Mouse (Mus musculus) stomach, postnatal 0 days (tissue): ENCODE data around the gene Erc2. TPM values are rescaled to one million over a fixed set of nuclear protein-coding genes. Genes with fewer than 3 reads are reported as not detected.

ENCODE experiments used
- ATAC-seq: fragments of 200-750 bp; cut with Nextera tagmentation; 2 replicates; pipeline ENCODE4 v1.8.0; 2017; ENCODE audit not compliant: low FRiP score, low TSS enrichment
- DNase-seq: peaks from one replicate; pipeline ENCODE4 v3.0.0-alpha.2; 2016; ENCODE audit warnings: low spot score
- H3K27ac ChIP-seq: fragments of 300-500 bp; sonication (generic); replicated peaks from 2 replicates; pipeline ENCODE4 v1.5.1; 2014; ENCODE audit warnings: mild to moderate bottlenecking, control low read depth
- H3K27me3 ChIP-seq: fragments of 300-500 bp; sonication (generic); 2 replicates; pipeline ENCODE4 v1.6.1; 2014; ENCODE audit warnings: low read length; ENCODE audit not compliant: control insufficient read depth, insufficient read depth
- H3K36me3 ChIP-seq: fragments of 300-500 bp; sonication (generic); 2 replicates; pipeline ENCODE4 v1.6.1; 2014; ENCODE audit warnings: low read length, mixed read lengths; ENCODE audit not compliant: control insufficient read depth, insufficient read depth
- H3K4me1 ChIP-seq: fragments of 300-500 bp; sonication (generic); replicated peaks from 2 replicates; pipeline ENCODE4 v1.6.1; 2014; ENCODE audit warnings: antibody characterized with exemption; ENCODE audit not compliant: control insufficient read depth, insufficient read depth
- H3K4me2 ChIP-seq: fragments of 300-500 bp; sonication (generic); replicated peaks from 2 replicates; pipeline ENCODE4 v1.6.1; 2014; ENCODE audit warnings: low read depth, mild to moderate bottlenecking, control low read depth, moderate library complexity
- H3K4me3 ChIP-seq: fragments of 300-500 bp; sonication (generic); 2 replicates; pipeline ENCODE4 v1.5.1; 2014; ENCODE audit warnings: low read depth, low read length, control low read depth
- H3K9ac ChIP-seq: fragments of 300-500 bp; sonication (generic); 2 replicates; pipeline ENCODE4 v1.6.1; 2014; ENCODE audit warnings: mild to moderate bottlenecking, low read length, control low read depth, mixed read lengths
- H3K9me3 ChIP-seq: fragments of 300-500 bp; sonication (generic); 2 replicates; pipeline ENCODE4 v1.6.1; 2016; ENCODE audit warnings: low read length; ENCODE audit not compliant: control insufficient read depth
- CTCF ChIP-seq: IDR thresholded peaks from 2 replicates; pipeline ENCODE4 v1.5.1; 2016; ENCODE audit warnings: antibody characterized with exemption, low read depth, mild to moderate bottlenecking, moderate library complexity
- EP300 ChIP-seq: optimal IDR thresholded peaks from 2 replicates; pipeline ENCODE3; 2016; ENCODE audit warnings: antibody characterized with exemption
- WGBS: fragments of 180-500 bp; shearing (Covaris S2); extraction: QIAGEN DNeasy Blood & Tissue Kit; methylation state at CpG from one replicate; pipeline ENCODE4 v1.1.7; 2014; 5-methylcytosine and 5-hydroxymethylcytosine counted together
- polyA plus RNA-seq: library from polyadenylated mRNA; unstranded; fragments of >200 nt; fragmentation: Nextera tagmentation; extraction: Ambion mirVana; gene quantifications from 2 replicates; pipeline ENCODE4 v1.2.1, GENCODE M21; 2015

The Erc2 gene
- polyA plus RNA-seq, 1 experiment from 2014 or later = 3.0 TPM

- 74% methylated on average over 6 of the region's 6 CpGs for WGBS
- H3K9me3 ChIP-seq = no peaks in the 10 kb centered on the region
- no peak overlapping the region for H3K4me3 ChIP-seq
- no peaks in the 10 kb centered on the region for H3K36me3 ChIP-seq
- H3K27me3 ChIP-seq = no peaks in the 10 kb centered on the region
- TF ChIP-seq EP300 = no peak
- no peak for TF ChIP-seq CTCF
- no peak overlapping the region for H3K9ac ChIP-seq
- H3K27ac ChIP-seq = no peak overlapping the region
- H3K4me2 ChIP-seq = no peak overlapping the region
- ATAC-seq (no peak), DNase-seq (no peak)
- H3K4me1 ChIP-seq = no peaks in the 10 kb centered on the region
Observed at GRCm38 (mm10) chr14:27973701-27974100, 351.5 kb downstream of the Erc2 start.

GRCm38 (mm10) chr14:27975661-27976060, 353.4 kb downstream of the Erc2 start:
- 53% methylated on average over 1 of the region's 1 CpGs for WGBS
- no peak overlapping the region for H3K9ac ChIP-seq
- no peak overlapping the region for H3K4me3 ChIP-seq
- DNase-seq (no peak), ATAC-seq (no peak)
- H3K27me3 ChIP-seq = no peaks in the 10 kb centered on the region
- H3K4me2 ChIP-seq = no peak overlapping the region
- no peaks in the 10 kb centered on the region for H3K36me3 ChIP-seq
- no peaks in the 10 kb centered on the region for H3K9me3 ChIP-seq
- H3K27ac ChIP-seq = no peak overlapping the region
- TF ChIP-seq CTCF = no peak
- TF ChIP-seq EP300 = no peak
- H3K4me1 ChIP-seq = no peaks in the 10 kb centered on the region

GRCm38 (mm10) chr14:27984758-27985157, 362.5 kb downstream of the Erc2 start:
- DNase-seq = no peak
- no peaks in the 10 kb centered on the region for H3K9me3 ChIP-seq
- no peak for ATAC-seq
- H3K27me3 ChIP-seq = no peaks in the 10 kb centered on the region
- no peak overlapping the region for H3K27ac ChIP-seq
- no peak overlapping the region for H3K4me2 ChIP-seq
- WGBS = 70% methylated on average over 3 of the region's 3 CpGs
- TF ChIP-seq EP300 (no peak), CTCF (no peak)
- H3K9ac ChIP-seq = no peak overlapping the region
- no peaks in the 10 kb centered on the region for H3K36me3 ChIP-seq
- H3K4me1 ChIP-seq = no peaks in the 10 kb centered on the region
- no peak overlapping the region for H3K4me3 ChIP-seq

DNA sequence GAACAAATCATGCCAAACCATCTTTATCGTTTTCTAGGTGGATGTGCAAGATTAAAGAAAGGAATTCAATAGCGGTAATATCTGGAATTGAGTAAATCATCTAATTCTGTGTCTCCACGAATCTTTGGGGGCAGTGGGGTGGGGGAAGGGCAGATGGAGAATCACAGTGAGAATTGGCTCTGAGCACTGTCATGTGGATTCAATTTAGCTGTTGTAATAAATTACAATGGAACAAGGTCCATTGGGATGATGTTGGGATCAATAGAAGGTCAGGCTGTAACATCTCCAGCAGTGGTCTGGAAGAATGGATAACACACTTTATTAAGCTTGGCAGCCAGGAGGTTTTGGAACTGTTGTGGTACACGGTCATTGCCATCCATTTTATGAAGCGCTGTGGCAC, 363.0 kb downstream of the Erc2 start:
- Histone ChIP-seq H3K36me3 (no peaks in the 10 kb centered on the region), H3K27ac (no peak overlapping the region), H3K4me3 (no peak overlapping the region), H3K9ac (no peak overlapping the region), H3K9me3 (no peaks in the 10 kb centered on the region), H3K4me2 (no peak overlapping the region), H3K4me1 (no peaks in the 10 kb centered on the region), H3K27me3 (no peaks in the 10 kb centered on the region)
- WGBS = 81% methylated on average over 5 of the region's 5 CpGs
- DNase-seq (no peak), ATAC-seq (no peak)
- TF ChIP-seq EP300 = no peak
- no peak for TF ChIP-seq CTCF

GRCm38 (mm10) chr14:27987422-27987821, 365.2 kb downstream of the Erc2 start:
- DNase-seq (no peak), ATAC-seq (no peak)
- Histone ChIP-seq H3K9ac (no peak overlapping the region), H3K27ac (no peak overlapping the region), H3K27me3 (no peaks in the 10 kb centered on the region), H3K4me2 (no peak overlapping the region), H3K9me3 (no peaks in the 10 kb centered on the region), H3K36me3 (no peaks in the 10 kb centered on the region), H3K4me1 (no peaks in the 10 kb centered on the region), H3K4me3 (no peak overlapping the region)
- TF ChIP-seq EP300 (no peak), CTCF (no peak)
- WGBS = 65% methylated on average over 1 of the region's 1 CpGs

- ATAC-seq = no peak
- Histone ChIP-seq H3K4me2 (no peak overlapping the region), H3K9me3 (no peaks in the 10 kb centered on the region)
Observed at GRCm38 (mm10) chr14:27998551-27998950, 376.3 kb downstream of the Erc2 start.

More at GRCm38 (mm10) chr14:27998551-27998950, 376.3 kb downstream of the Erc2 start:
- Histone ChIP-seq H3K4me1 (no peaks in the 10 kb centered on the region), H3K4me3 (no peak overlapping the region), H3K36me3 (no peaks in the 10 kb centered on the region), H3K27ac (no peak overlapping the region), H3K27me3 (no peaks in the 10 kb centered on the region), H3K9ac (no peak overlapping the region)
- WGBS = 47% methylated on average over 3 of the region's 3 CpGs
- TF ChIP-seq EP300 (no peak), CTCF (no peak)
- DNase-seq = no peak
